Mouse (Mus musculus) MEL (cell line): ENCODE results near the gene Plrg1.

Source experiments
- BHLHE40 ChIP-seq: IDR thresholded peaks from 2 replicates; pipeline ENCODE4 v1.6.1; 2012; ENCODE audit warnings: low read depth, mild to moderate bottlenecking, inconsistent platforms, low read length, improper control_type of control experiment, borderline replicate concordance
- CHD1 ChIP-seq: IDR thresholded peaks from 2 replicates; pipeline ENCODE4 v1.6.1; 2012; ENCODE audit warnings: low read depth, mild to moderate bottlenecking, inconsistent platforms, low read length, improper control_type of control experiment
- CTCF ChIP-seq, 3 experiments: IDR thresholded peaks in 2 of 3; conservative IDR thresholded peaks in 1 of 3; 2 replicates each; pipeline ENCODE4 v1.5.1; 2011 to 2012; ENCODE audit warnings: low read length in 3 of 3, low read depth in 2 of 3, mild to moderate bottlenecking in 2 of 3, improper control_type of control experiment in 1 of 3, inconsistent platforms in 1 of 3, mixed read lengths in 1 of 3, moderate library complexity in 1 of 3; ENCODE audit not compliant: control insufficient read depth in 1 of 3, insufficient read depth in 1 of 3, poor library complexity in 1 of 3, severe bottlenecking in 1 of 3
- EP300 ChIP-seq, 2 experiments: IDR thresholded peaks; 2 replicates each; pipeline ENCODE4 v1.6.1; 2011; ENCODE audit warnings: improper control_type of control experiment in 2 of 2, low read length in 2 of 2, low read depth in 1 of 2, mild to moderate bottlenecking in 1 of 2
- GATA1 ChIP-seq: IDR thresholded peaks from 2 replicates; pipeline ENCODE4 v1.6.1; 2011; ENCODE audit warnings: low read depth, low read length, improper control_type of control experiment
- MEF2A ChIP-seq: IDR thresholded peaks from 2 replicates; pipeline ENCODE4 v1.6.1; 2014; ENCODE audit warnings: low read depth, mild to moderate bottlenecking, inconsistent platforms, low read length, improper control_type of control experiment; ENCODE audit not compliant: poor library complexity, insufficient replicate concordance, severe bottlenecking; ENCODE audit errors: extremely low read depth
- MXI1 ChIP-seq: IDR thresholded peaks from 2 replicates; pipeline ENCODE4 v1.6.1; 2011; ENCODE audit warnings: mild to moderate bottlenecking, low read depth, low read length, improper control_type of control experiment
- POLR2A ChIP-seq, 2 experiments: IDR thresholded peaks; 2 replicates each; pipeline ENCODE4 v1.6.1; 2011 to 2012; ENCODE audit warnings: low read length in 2 of 2, mild to moderate bottlenecking in 2 of 2, control low read depth in 1 of 2, improper control_type of control experiment in 1 of 2, low read depth in 1 of 2, moderate library complexity in 1 of 2; ENCODE audit not compliant: control insufficient read depth in 1 of 2, insufficient read depth in 1 of 2, poor library complexity in 1 of 2
- ZC3H11A ChIP-seq: IDR thresholded peaks from 2 replicates; pipeline ENCODE4 v1.6.1; 2012; ENCODE audit warnings: low read depth, mild to moderate bottlenecking, inconsistent platforms, low read length, improper control_type of control experiment

DNA sequence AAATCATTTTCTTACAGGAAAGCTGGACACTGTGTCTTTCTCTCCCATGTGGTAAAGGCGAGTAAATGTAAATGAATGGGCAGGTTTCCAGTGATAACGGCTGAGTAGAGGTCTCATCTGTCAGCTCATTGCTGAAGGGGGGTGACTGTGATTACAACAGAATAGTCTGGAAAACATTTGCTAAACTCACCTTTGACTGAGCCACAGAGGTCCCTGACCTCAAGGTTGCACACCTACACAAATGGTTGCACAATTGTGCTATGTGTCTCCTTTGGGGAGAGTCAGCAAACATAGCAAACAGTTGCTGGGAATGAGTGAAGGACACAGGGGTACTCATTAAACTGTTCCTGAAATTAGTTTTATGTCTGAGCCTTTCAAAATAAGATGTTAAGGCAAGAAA lies 16.5 kb upstream of the Plrg1 start:
- TF ChIP-seq BHLHE40 (no peak), ZC3H11A (no peak), MXI1 (no peak), POLR2A (IDR thresholded peaks at IDR 0.05; ENCODE audit: control insufficient read depth in 1 of 2, insufficient read depth in 1 of 2, low read depth in 1 of 2, low read length in 2 of 2, poor library complexity in 1 of 2) (no peak), CTCF (IDR thresholded peaks at IDR 0.05 in 2 of 3, conservative IDR thresholded peaks at IDR 0.05 in 1 of 3; ENCODE audit: control insufficient read depth in 1 of 3, insufficient read depth in 1 of 3, low read depth in 2 of 3, low read length in 3 of 3, poor library complexity in 1 of 3, severe bottlenecking in 1 of 3) (no peak), EP300 (IDR thresholded peaks at IDR 0.05; ENCODE audit: low read depth in 1 of 2, low read length in 2 of 2) (no peak), GATA1 (no peak), MEF2A (no peak), CHD1 (no peak)
